Mouse (Mus musculus): ENCODE data around the gene Pbx4. TPM values are rescaled to one million over a fixed set of nuclear protein-coding genes. Genes with fewer than 3 reads are reported as not detected.
A peak's percentile ranks its signal among the peaks of the same experiment; 100 is the strongest.

Gene Pbx4
- polyA plus RNA-seq, 2 experiments = 6.6 to 6.8 TPM

DNA sequence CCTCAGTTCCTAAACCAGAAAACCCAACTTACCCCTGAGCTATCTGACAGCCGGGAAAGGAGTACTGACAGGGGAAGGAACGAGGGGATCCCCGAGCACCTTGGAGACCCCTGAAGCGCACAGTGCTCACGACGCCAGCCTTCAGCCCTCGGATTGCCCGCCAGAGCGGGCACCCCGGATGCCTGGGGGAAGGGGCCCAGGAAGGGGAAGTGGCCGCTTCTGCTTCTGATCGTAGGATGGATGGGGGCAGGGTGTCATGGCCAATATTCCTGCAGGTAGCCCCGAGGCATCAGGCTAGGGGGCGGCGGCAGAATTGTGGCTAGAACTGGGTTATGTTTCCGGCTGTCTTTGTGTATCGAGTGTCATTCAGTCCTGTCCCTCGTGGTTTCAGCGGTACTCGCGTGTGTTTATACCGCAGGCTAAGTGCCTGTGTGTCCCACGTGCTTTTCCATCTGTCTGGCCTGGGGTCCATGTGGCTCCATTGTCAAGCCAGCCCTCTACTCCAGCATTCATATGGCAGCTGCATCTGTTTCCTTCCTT lies 23.4 kb upstream of the Pbx4 start:
- no peak overlapping the region for H3K27ac ChIP-seq (replicated peaks; ENCODE audit: low read depth, low read length)
- no peak for TF ChIP-seq POLR2A (IDR thresholded peaks at IDR 0.05; ENCODE audit: borderline replicate concordance, extremely low read depth, insufficient read depth, insufficient read length)
- H3K4me3 ChIP-seq (replicated peaks; ENCODE audit: low read length) = peak overlapping the region; percentile 53
- H3K27me3 ChIP-seq (ENCODE audit: control insufficient read depth, insufficient read depth, low read length) = no peaks in the 10 kb centered on the region
- H3K4me1 ChIP-seq (ENCODE audit: control insufficient read depth, insufficient read depth, low read length) = peaks cover 10% of the 10 kb centered on the region; the same call in 1 of the 2 replicates
- DNase-seq (ENCODE audit: low spot score) (peak; percentile 15), ATAC-seq (ENCODE audit: low FRiP score, low read depth) (peak; percentile 14; the same call in 1 of the 2 replicates)
- no peaks in the 10 kb centered on the region for H3K9me3 ChIP-seq (ENCODE audit: control insufficient read depth, low read length)
- peaks cover 46% of the 10 kb centered on the region for H3K36me3 ChIP-seq (ENCODE audit: control insufficient read depth, insufficient read depth, low read length)
- peak overlapping the region; percentile 75 for H3K4me2 ChIP-seq (replicated peaks; ENCODE audit: low read depth, low read length, severe bottlenecking)
- 2% methylated on average over 23 of the region's 23 CpGs for WGBS
- H3K9ac ChIP-seq (ENCODE audit: low read depth, low read length, severe bottlenecking) = peak overlapping the region; percentile 58

DNA sequence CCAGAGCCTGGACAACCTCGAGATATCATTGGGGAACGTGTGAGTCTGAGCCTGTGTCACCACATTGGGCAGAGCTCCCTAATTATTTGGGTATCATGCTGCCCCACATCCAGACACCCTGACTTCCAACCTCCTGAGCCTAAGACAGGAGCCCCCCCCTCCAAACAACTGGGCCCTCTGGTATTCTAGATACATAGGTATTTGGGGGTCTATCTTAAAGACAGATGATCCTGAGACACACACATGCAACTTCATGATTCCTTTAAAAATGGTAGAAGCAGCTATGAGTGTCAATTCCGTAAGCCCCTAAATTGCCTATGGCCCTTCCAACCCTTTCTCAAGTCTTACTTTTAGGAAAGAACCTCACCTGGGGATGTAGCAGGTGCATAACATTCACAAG lies 22.5 kb upstream of the Pbx4 start:
- TF ChIP-seq POLR2A (IDR thresholded peaks at IDR 0.05; ENCODE audit: borderline replicate concordance, extremely low read depth, insufficient read depth, insufficient read length) = no peak
- WGBS = 59% methylated on average over 3 of the region's 3 CpGs

DNA sequence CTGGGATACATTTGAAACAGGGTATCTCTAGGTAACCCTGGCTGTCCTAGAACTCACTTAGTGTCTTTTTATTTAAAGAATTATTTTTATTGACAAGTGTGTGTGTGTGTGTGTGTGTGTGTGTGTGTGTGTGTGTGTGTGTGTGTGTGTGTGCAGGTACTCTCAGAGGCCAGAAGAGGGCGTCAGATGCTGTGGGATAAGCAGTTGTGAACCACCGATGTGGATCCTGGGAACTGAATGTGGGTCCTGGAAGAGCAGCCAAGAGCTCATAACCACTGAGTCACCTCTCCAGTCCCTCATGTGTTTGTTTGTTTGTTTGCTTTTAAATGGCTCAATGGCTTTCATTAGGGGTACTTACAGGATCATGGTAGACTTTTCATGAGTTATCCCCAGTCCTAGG lies 17.4 kb upstream of the Pbx4 start:
- ATAC-seq (ENCODE audit: low FRiP score, low read depth) = no peak
- no peaks in the 10 kb centered on the region for H3K9me3 ChIP-seq (ENCODE audit: control insufficient read depth, low read length)
- no peak for TF ChIP-seq POLR2A (IDR thresholded peaks at IDR 0.05; ENCODE audit: borderline replicate concordance, extremely low read depth, insufficient read depth, insufficient read length)
- H3K4me1 ChIP-seq (ENCODE audit: control insufficient read depth, insufficient read depth, low read length) = no peaks in the 10 kb centered on the region
- no peak overlapping the region for H3K27ac ChIP-seq (replicated peaks; ENCODE audit: low read depth, low read length)
- no peak overlapping the region for H3K4me2 ChIP-seq (replicated peaks; ENCODE audit: low read depth, low read length, severe bottlenecking)
- no peak overlapping the region for H3K4me3 ChIP-seq (replicated peaks; ENCODE audit: low read length)
- H3K9ac ChIP-seq (ENCODE audit: low read depth, low read length, severe bottlenecking) = no peak overlapping the region
- H3K27me3 ChIP-seq (ENCODE audit: control insufficient read depth, insufficient read depth, low read length) = no peaks in the 10 kb centered on the region
- DNase-seq (ENCODE audit: low spot score) = no peak
- WGBS = 100% methylated on average over 2 of the region's 2 CpGs
- peaks cover 25% of the 10 kb centered on the region for H3K36me3 ChIP-seq (ENCODE audit: control insufficient read depth, insufficient read depth, low read length)

More for the DNA sequence above, 22.5 kb upstream of the Pbx4 start:
- no peak for ATAC-seq (ENCODE audit: low FRiP score, low read depth)
- Histone ChIP-seq H3K9me3 (ENCODE audit: control insufficient read depth, low read length) (no peaks in the 10 kb centered on the region), H3K27me3 (ENCODE audit: control insufficient read depth, insufficient read depth, low read length) (no peaks in the 10 kb centered on the region), H3K9ac (ENCODE audit: low read depth, low read length, severe bottlenecking) (no peak overlapping the region), H3K4me3 (replicated peaks; ENCODE audit: low read length) (no peak overlapping the region), H3K27ac (replicated peaks; ENCODE audit: low read depth, low read length) (no peak overlapping the region), H3K4me2 (replicated peaks; ENCODE audit: low read depth, low read length, severe bottlenecking) (no peak overlapping the region), H3K4me1 (ENCODE audit: control insufficient read depth, insufficient read depth, low read length) (peaks cover 10% of the 10 kb centered on the region; the same call in 1 of the 2 replicates), H3K36me3 (ENCODE audit: control insufficient read depth, insufficient read depth, low read length) (peaks cover 38% of the 10 kb centered on the region)
- DNase-seq (ENCODE audit: low spot score) = no peak

DNA sequence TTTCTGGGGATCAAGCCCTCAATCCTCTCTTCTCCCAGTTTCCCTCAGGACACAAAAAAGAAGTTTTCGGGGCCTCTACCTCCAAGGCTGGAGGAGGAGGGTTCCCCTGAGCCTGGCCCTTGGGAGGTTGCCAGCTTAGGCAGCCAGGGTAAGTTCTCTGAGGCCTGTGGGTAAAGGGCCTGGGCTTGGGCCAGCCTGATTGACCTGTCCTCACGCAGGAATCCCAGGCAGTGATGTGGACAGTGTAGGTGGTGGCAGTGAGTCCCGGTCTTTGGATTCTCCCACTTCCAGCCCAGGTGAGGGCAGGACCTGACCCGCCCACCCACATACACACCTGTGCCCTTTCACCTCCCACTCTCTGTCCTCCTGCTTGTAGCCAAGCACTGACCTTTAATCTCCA lies 16.9 kb upstream of the Pbx4 start:
- Histone ChIP-seq H3K27ac (replicated peaks; ENCODE audit: low read depth, low read length) (no peak overlapping the region), H3K4me1 (ENCODE audit: control insufficient read depth, insufficient read depth, low read length) (no peaks in the 10 kb centered on the region), H3K36me3 (ENCODE audit: control insufficient read depth, insufficient read depth, low read length) (peaks cover 25% of the 10 kb centered on the region), H3K4me2 (replicated peaks; ENCODE audit: low read depth, low read length, severe bottlenecking) (no peak overlapping the region), H3K9me3 (ENCODE audit: control insufficient read depth, low read length) (no peaks in the 10 kb centered on the region), H3K27me3 (ENCODE audit: control insufficient read depth, insufficient read depth, low read length) (no peaks in the 10 kb centered on the region), H3K4me3 (replicated peaks; ENCODE audit: low read length) (no peak overlapping the region), H3K9ac (ENCODE audit: low read depth, low read length, severe bottlenecking) (no peak overlapping the region)
- no peak for DNase-seq (ENCODE audit: low spot score)
- no peak for TF ChIP-seq POLR2A (IDR thresholded peaks at IDR 0.05; ENCODE audit: borderline replicate concordance, extremely low read depth, insufficient read depth, insufficient read length)
- WGBS = 86% methylated on average over 4 of the region's 4 CpGs
- no peak for ATAC-seq (ENCODE audit: low FRiP score, low read depth)

DNA sequence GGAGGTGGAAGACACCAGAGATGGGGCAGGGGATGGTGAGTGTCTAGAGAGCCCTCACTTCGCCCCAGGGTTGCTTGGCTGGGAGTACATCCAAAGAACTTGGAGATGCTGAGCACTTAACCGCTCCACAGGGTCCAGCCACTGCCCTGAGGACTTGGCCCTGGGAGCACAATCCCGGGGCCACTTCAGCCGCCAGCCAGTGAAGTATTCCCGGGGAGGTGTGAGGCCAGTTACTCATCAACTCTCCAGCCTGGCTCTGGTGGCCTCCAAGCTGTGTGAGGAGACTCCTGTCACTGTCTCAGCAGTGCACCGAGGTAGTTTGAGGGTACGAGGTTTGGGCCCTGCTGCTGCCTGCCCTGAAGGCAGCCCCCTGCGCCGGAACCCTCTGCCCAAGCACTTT lies 11.8 kb upstream of the Pbx4 start:
- Histone ChIP-seq H3K4me1 (ENCODE audit: control insufficient read depth, insufficient read depth, low read length) (peaks cover 17% of the 10 kb centered on the region), H3K27ac (replicated peaks; ENCODE audit: low read depth, low read length) (no peak overlapping the region), H3K4me3 (replicated peaks; ENCODE audit: low read length) (no peak overlapping the region), H3K9ac (ENCODE audit: low read depth, low read length, severe bottlenecking) (no peak overlapping the region), H3K27me3 (ENCODE audit: control insufficient read depth, insufficient read depth, low read length) (no peaks in the 10 kb centered on the region), H3K4me2 (replicated peaks; ENCODE audit: low read depth, low read length, severe bottlenecking) (no peak overlapping the region), H3K9me3 (ENCODE audit: control insufficient read depth, low read length) (no peaks in the 10 kb centered on the region), H3K36me3 (ENCODE audit: control insufficient read depth, insufficient read depth, low read length) (peaks cover 19% of the 10 kb centered on the region)
- DNase-seq (ENCODE audit: low spot score) (no peak), ATAC-seq (ENCODE audit: low FRiP score, low read depth) (no peak)
- no peak for TF ChIP-seq POLR2A (IDR thresholded peaks at IDR 0.05; ENCODE audit: borderline replicate concordance, extremely low read depth, insufficient read depth, insufficient read length)
- WGBS = 77% methylated on average over 9 of the region's 9 CpGs

Measured in limb, embryonic 14.5 days (tissue).